Mouse (Mus musculus) gastrocnemius, postnatal 4 days (tissue): ENCODE data around the gene Tha1. TPM values are rescaled to one million over a fixed set of nuclear protein-coding genes. Genes with fewer than 3 reads are reported as not detected.

Experiments
- DNase-seq, 2 experiments: peaks; one replicate each; pipeline ENCODE4 v3.0.0; 2021 to 2022; ENCODE audit warnings: low spot score in 2 of 2, mixed read lengths in 2 of 2
- total RNA-seq, 2 experiments: library from RNA; stranded (reverse); gene quantifications; 2 replicates each; pipeline ENCODE4 v1.2.3; 2021

Gene Tha1
- total RNA-seq, 2 experiments from 2014 or later: 4.5 to 5.2 TPM

DNA sequence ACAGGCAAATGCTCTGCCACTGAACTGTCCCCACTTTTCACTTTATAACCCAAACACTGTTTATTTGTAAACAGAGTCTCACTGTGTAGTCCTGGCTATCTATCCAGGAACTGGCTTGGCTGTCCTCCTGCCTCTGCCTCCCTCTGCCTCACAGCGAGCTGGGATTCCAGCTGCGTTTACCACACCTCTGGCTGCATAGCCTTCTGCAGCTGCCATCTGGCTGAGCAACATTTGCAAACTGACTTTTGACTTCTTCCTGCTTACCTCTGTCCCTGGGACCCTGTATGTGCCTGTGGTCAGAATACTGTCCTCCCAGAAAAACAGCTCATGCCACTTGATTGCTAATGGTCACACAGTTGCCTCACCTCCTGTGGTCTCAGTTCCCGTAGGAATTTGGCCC, 45.9 kb downstream of the Tha1 start:
- no peak for DNase-seq

DNA sequence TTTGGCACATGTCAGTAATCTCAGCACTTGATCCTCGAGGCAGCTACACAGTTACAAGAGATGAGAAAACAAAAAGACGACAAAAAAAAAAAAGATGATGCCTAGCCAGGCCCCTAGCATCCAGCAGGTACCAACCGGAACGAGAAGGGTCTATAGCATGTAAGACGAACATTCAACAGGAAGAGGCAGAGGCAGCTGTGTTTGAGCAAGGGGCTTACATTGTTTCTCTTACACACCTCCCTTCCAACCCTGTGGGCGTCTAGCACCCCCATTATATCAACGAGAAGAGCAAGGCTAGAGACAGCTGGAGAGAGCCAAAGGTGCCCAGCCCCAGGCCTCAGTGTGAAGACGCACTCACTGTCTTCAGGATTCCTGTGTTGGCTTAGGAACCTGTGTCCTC, 46.4 kb downstream of the Tha1 start:
- no peak for DNase-seq

DNA sequence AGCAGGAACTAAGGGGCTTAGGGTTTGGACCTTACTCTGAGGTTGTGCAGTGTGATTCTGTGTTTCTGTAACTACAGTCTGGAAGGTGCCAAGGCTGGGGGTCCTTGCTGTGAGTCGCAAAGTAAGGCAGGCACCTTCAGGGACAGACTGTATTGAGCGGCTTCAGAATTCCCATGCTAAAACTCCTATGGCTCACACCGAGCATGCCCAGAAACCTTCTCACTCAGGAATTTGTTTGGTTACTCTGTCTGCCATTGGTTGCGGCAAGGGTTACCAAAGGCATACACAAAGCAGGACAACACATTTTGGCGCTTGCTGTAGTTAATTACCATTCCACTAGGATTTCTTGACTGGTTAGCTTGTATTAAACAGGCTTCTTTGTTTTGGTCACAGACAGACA, 47.1 kb downstream of the Tha1 start:
- DNase-seq: no peak

DNA sequence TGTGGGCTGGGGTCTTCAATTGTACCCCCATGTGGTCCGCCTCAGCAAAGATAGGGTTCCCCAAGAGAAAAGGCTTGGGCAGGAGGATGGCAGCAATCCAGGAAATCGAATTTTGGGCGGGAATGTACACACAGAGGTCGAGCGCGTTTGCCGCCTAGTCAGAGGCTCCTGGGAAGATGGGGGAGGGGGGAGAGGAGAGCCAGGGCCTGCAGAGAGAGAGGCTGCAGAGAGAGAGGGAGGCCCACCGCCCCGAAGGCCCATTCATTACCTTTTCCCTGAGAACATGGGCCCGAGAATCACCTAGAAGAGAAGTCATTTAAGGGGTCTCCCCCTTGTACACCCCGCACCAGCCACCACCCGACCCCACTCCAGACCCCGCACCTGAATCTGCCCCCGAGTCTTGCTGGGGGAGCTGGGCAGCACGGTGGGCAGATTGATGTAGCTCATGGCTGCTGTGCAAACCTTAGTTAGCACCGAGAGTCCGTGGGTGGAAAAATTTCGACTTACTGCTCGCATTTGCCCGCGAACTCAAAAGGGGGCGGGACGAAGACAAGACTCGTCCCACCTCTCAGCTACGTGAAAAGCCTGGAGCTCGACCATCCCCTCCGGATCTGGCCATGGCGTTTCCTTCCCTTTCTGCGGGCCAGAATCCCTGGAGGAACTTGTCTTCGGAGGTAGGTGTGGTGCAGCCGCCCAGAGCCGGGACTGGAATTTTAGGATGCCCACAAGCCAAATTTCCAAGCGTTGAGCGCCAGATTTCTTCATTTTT, 47.8 kb downstream of the Tha1 start, which contains the start of the genes Afmid and Tk1:
Gene Afmid (plus strand): TSS at position 592 of the 769 bp plus-strand sequence.
Gene Tk1 (minus strand): TSS at position 760 of the 769 bp plus-strand sequence.
- DNase-seq: peak; percentile 61 to 79

DNA sequence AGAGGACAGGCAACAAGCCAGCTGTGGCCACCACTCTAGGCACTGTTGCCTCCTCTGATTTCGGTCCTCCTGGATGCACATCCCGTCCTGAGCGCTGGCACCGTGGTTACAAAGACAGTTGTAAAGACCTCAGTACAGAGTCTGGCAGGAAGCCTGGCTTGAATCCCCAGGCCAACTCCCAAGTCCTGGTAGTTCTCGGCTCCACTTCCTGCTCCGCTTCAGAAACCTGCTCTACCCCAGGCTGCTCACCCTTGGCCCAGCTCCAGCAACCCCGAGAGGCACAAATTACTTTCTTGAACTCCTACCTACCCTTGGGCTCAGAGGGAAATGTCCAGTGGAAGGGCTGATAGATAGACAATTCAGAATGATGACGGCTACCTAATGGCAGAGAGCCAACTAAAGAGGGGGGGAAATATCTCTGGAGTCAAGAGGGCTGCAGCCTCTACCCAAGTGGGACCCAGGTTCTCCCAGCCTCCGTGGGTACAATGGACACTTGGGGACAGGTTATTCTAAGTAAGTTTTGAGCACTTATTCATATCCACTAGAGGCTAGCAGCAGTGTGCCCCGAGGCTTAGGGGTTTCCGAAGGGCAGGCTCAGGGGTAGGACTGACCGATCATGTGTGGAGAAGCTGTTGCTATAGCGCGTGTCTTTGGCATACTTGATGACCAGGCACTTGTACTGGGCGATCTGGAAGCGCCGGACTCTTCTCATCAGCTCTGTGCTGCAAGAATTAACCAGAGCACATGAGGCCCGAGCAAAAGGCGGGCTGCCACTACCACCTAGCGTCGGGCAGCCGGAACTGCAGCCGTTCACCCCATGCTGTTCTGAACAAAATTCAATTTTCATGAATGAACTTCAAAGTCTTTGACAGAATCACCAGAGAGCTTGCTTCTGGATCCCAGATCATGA, 49.0 kb downstream of the Tha1 start:
- DNase-seq: peak; percentile 58 to 76

DNA sequence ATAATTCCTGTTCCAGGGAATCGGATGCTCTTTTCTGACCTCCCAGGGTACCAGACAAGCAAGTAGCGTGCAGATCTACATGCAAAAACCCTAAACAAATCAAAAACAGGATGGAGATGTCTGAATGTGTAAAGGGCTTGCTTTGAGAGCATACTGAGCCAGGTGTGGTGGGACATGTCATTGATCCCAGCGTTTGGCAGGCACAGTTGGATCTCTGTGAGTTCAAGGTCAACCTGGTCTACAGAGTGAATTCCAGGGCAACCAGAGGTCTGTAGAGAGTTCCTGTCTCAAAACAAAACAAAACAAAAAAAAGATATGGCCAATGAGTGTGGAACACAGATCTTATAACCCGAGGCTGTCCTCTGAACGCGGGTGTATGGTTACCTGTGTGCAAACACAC, 49.9 kb downstream of the Tha1 start:
- DNase-seq: no peak

DNA sequence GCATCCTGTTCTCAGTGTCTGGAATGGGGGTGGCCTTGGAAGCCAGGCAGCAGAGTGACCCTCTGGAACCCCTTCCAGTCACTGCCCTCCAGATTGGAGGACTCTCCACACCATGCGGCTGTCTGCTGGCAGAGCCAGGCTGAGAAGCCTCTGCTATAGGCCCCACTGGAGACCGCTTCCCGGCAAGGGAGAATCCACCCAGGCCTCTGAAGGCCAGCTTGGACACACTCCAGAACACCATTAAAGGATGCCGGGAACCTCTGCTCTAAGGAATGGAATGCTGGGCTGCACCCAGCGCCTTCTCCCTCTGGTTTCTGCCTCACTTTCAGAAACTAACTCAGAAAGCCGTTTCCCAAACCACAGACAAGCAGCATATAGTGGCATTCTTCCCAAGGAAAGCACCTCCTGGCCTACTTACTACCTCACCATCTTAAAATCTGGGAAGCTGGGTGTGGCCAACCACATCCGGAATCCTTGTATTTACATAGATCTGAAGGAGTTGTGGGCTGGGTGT, 50.5 kb downstream of the Tha1 start:
- peak in 1 of 2 experiments; percentile 48 for DNase-seq

DNA sequence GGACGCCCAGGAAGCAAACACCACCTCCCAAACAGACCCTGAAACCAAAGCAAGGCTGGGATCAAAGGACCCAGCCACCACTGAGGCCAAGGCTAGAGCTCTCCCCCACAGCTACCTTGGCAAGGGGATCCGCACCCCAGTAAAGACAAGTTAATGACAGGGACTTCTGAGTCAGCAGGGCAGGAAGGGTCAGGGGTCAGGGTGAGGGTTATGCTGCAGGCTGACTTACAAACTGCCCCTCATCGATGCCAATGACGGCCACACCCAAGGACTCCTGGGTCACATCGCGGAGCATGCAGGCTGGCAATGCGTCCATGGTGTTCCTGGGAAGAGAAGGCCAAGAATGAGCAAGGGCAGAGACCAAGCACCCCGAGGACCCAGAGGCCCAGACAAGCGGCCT, 51.4 kb downstream of the Tha1 start:
- DNase-seq: no peak

DNA sequence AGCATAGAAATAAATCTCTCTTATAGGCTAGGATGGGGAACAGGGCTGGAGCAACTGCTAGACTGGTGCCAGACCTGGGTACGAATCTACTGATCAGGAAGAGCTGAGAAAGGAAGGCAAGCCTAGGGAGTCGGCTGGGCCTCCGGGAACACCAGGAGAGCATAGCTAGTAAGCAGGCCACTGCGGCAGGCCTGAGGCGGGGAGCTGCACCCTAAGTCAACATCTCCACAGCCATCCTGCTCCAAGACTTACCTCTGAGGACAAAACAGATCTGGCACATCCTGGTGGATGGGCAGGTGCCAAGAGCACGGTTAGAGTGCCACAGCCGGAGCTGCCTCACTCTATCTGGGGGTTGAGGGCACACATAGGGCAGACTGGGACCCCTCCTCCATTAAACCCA, 53.1 kb downstream of the Tha1 start:
- DNase-seq: no peak

DNA sequence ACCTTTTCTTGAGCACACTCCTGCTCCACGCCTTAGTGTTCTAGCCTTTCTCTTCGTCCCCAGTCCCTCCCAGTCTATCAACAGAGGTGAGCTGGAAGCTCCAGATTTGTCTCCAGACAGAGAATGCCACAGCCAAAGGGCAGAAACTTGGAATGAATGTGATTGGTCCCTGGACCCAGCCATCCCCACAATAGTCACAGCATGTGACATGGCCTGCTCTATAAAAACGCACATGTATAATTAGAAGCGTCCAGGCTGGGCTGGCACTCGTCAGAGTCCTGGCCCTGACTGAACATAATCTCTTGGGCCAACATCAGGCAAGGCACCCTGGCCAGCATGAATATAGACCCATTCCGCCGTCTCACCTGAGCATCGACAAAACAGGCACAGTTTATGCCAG, 54.2 kb downstream of the Tha1 start:
- no peak for DNase-seq

Other genes with a start within 250 kb of the Tha1 start
- gene Tnrc6c, start 219.2 kb downstream of the Tha1 start, total RNA-seq: 10 to 100 TPM; 33.0 to 34.2 TPM
- gene Tmc8, start 91.4 kb downstream of the Tha1 start, total RNA-seq: 1 to 10 TPM; 1.8 to 2.0 TPM
- 10 to 100 TPM; 17.9 to 25.2 TPM for gene Tmc6, start 91.3 kb downstream of the Tha1 start, total RNA-seq
- not detected for gene 6030468B19Rik, start 75.8 kb downstream of the Tha1 start, total RNA-seq
- gene Gm20708, start 63.8 kb downstream of the Tha1 start, total RNA-seq: 1 to 10 TPM; 3.3 to 3.6 TPM
- 10 to 100 TPM; 87.9 to 88.6 TPM for gene Syngr2, start 63.8 kb downstream of the Tha1 start, total RNA-seq
- gene Afmid, start 47.6 kb downstream of the Tha1 start, total RNA-seq: 1 to 10 TPM; 6.1 to 9.6 TPM
- gene Tk1, start 47.4 kb downstream of the Tha1 start, total RNA-seq: 10 to 100 TPM; 38.4 to 43.9 TPM
- gene Birc5, start 24.2 kb downstream of the Tha1 start, total RNA-seq: 10 to 100 TPM; 23.2 to 25.2 TPM
- not detected for gene Tmem235, start 12.7 kb downstream of the Tha1 start, total RNA-seq
- 10 to 100 TPM; 14.0 to 14.8 TPM for gene Socs3, start 96.6 kb upstream of the Tha1 start, total RNA-seq
- gene Pgs1, start 112.8 kb upstream of the Tha1 start, total RNA-seq: 10 to 100 TPM; 21.6 to 24.6 TPM